Mouse (Mus musculus): Measurements from ENCODE around the gene Gtf2ird1.
"Not testable (repeated sequence)": the region's sequence is repeated elsewhere in the genome, so short reads cannot be mapped to it uniquely, and the experiment has no call there.

Gtf2ird1 gene

GRCm38 (mm10) chr5:134456503-134456962, at the start of gene Gtf2ird1:
TSS of gene Gtf2ird1 (minus strand) at chr5:134456716.
- in situ Hi-C loops (cut with MboI, MseI), result loop anchor here (25.0 kb wide), 1 partner anchor 1669 kb away; no protein-coding TSS in a partner anchor

- in situ Hi-C loops (cut with MboI, MseI), result no loop called here
Measured at GRCm38 (mm10) chr5:134505810-134506292, 49.3 kb upstream of the Gtf2ird1 start.

GRCm38 (mm10) chr5:134502591-134502990, 46.1 kb upstream of the Gtf2ird1 start:
- in situ Hi-C loops (cut with MboI, MseI), result no loop called here

GRCm38 (mm10) chr5:134501453-134501852, 44.9 kb upstream of the Gtf2ird1 start:
- in situ Hi-C loops (cut with MboI, MseI), result no loop called here

GRCm38 (mm10) chr5:134500681-134501080, 44.2 kb upstream of the Gtf2ird1 start:
- in situ Hi-C loops (cut with MboI, MseI), result no loop called here

GRCm38 (mm10) chr5:134500062-134500461, 43.5 kb upstream of the Gtf2ird1 start:
- in situ Hi-C loops (cut with MboI, MseI), result no loop called here

- in situ Hi-C loops (cut with MboI, MseI), result loop anchor here (5.0 kb wide), 3 partner anchors 80 to 210 kb away; partner anchors contain the start of gene Lat2
Measured at GRCm38 (mm10) chr5:134497026-134497425, 40.5 kb upstream of the Gtf2ird1 start.

- in situ Hi-C loops (cut with MboI, MseI), result loop anchor here (5.0 kb wide), 3 partner anchors 82 to 212 kb away; partner anchors contain the start of gene Lat2
Measured at GRCm38 (mm10) chr5:134495796-134496195, 39.3 kb upstream of the Gtf2ird1 start.

- in situ Hi-C loops (cut with MboI, MseI), result loop anchor here (5.0 kb wide), 1 partner anchor 307 kb away; no protein-coding TSS in a partner anchor
Measured at GRCm38 (mm10) chr5:134494142-134494541, 37.6 kb upstream of the Gtf2ird1 start.

- in situ Hi-C loops (cut with MboI, MseI), result loop anchor here (5.0 kb wide), 1 partner anchor 306 kb away; no protein-coding TSS in a partner anchor
Measured at GRCm38 (mm10) chr5:134492956-134493355, 36.4 kb upstream of the Gtf2ird1 start.

- in situ Hi-C loops (cut with MboI, MseI), result loop anchor here (5.0 kb wide), 1 partner anchor 305 kb away; no protein-coding TSS in a partner anchor
Measured at GRCm38 (mm10) chr5:134491712-134492417, 35.3 kb upstream of the Gtf2ird1 start.

- in situ Hi-C loops (cut with MboI, MseI), result loop anchor here (5.0 kb wide), 1 partner anchor 304 kb away; no protein-coding TSS in a partner anchor
Measured at GRCm38 (mm10) chr5:134491206-134491605, 34.7 kb upstream of the Gtf2ird1 start.

GRCm38 (mm10) chr5:134490465-134490864, 33.9 kb upstream of the Gtf2ird1 start:
- in situ Hi-C loops (cut with MboI, MseI), result loop anchor here (5.0 kb wide), 1 partner anchor 303 kb away; no protein-coding TSS in a partner anchor

GRCm38 (mm10) chr5:134489583-134489982, 33.1 kb upstream of the Gtf2ird1 start:
- in situ Hi-C loops (cut with MboI, MseI), result no loop called here

- in situ Hi-C loops (cut with MboI, MseI), result no loop called here
Measured at GRCm38 (mm10) chr5:134488596-134488995, 32.1 kb upstream of the Gtf2ird1 start.

GRCm38 (mm10) chr5:134488042-134488441, 31.5 kb upstream of the Gtf2ird1 start:
- in situ Hi-C loops (cut with MboI, MseI), result no loop called here

GRCm38 (mm10) chr5:134485900-134486665, 29.6 kb upstream of the Gtf2ird1 start:
- in situ Hi-C loops (cut with MboI, MseI), result no loop called here

GRCm38 (mm10) chr5:134485183-134485730, 28.7 kb upstream of the Gtf2ird1 start:
- in situ Hi-C loops (cut with MboI, MseI), result no loop called here

GRCm38 (mm10) chr5:134483291-134483690, 26.8 kb upstream of the Gtf2ird1 start:
- in situ Hi-C loops (cut with MboI, MseI), result loop anchor here (5.0 kb wide), 1 partner anchor 111 kb away; no protein-coding TSS in a partner anchor

- in situ Hi-C loops (cut with MboI, MseI), result loop anchor here (5.0 kb wide), 1 partner anchor 110 kb away; no protein-coding TSS in a partner anchor
Measured at GRCm38 (mm10) chr5:134482331-134482730, 25.8 kb upstream of the Gtf2ird1 start.

- in situ Hi-C loops (cut with MboI, MseI), result not testable (repeated sequence)
Measured at GRCm38 (mm10) chr5:134478886-134479285, 22.4 kb upstream of the Gtf2ird1 start.

Data from regulatory T cell (primary cell).